Mouse (Mus musculus) heart, postnatal 0 days (tissue): ENCODE measurements at regions not wholly inside any gene's neighbourhood (a gene's known extent, or its start where the extent isn't known, plus 50 kb on each side); places are given as distances from the start of the nearest gene placed in this dataset.

ENCODE experiments used
- ATAC-seq: fragments of 200-750 bp; cut with Nextera tagmentation; 2 replicates; pipeline ENCODE4 v1.8.0; 2017; ENCODE audit warnings: low read depth, moderate number of reproducible peaks, moderate library complexity; ENCODE audit not compliant: insufficient read depth
- DNase-seq: peaks from one replicate; pipeline ENCODE4 v3.0.0-alpha.2; 2016; ENCODE audit warnings: low spot score
- H3K27ac ChIP-seq: fragments of 300-500 bp; sonication (generic); 2 replicates; pipeline ENCODE4 v1.5.1; 2014; ENCODE audit warnings: low read depth, mild to moderate bottlenecking
- H3K27me3 ChIP-seq: fragments of 300-500 bp; sonication (generic); 2 replicates; pipeline ENCODE4 v1.6.1; 2014; ENCODE audit warnings: low read length, mixed read lengths; ENCODE audit not compliant: control insufficient read depth, insufficient read depth
- H3K36me3 ChIP-seq: fragments of 300-500 bp; sonication (generic); replicated peaks from 2 replicates; pipeline ENCODE4 v1.6.1; 2014; ENCODE audit warnings: low read length, mixed read lengths; ENCODE audit not compliant: control insufficient read depth, insufficient read depth
- H3K4me1 ChIP-seq: fragments of 300-500 bp; sonication (generic); 2 replicates; pipeline ENCODE4 v1.6.1; 2014; ENCODE audit warnings: antibody characterized with exemption; ENCODE audit not compliant: control insufficient read depth, insufficient read depth
- H3K4me2 ChIP-seq: fragments of 300-500 bp; sonication (generic); 2 replicates; pipeline ENCODE4 v1.6.1; 2014; ENCODE audit warnings: low read depth, mild to moderate bottlenecking, low read length, moderate library complexity
- H3K4me3 ChIP-seq: fragments of 300-500 bp; sonication (generic); 2 replicates; pipeline ENCODE4 v1.5.1; 2014; ENCODE audit warnings: low read depth, low read length
- H3K9ac ChIP-seq: fragments of 300-500 bp; sonication (generic); replicated peaks from 2 replicates; pipeline ENCODE4 v1.6.1; 2014; ENCODE audit warnings: low read depth, low read length, mixed read lengths
- H3K9me3 ChIP-seq: fragments of 300-500 bp; sonication (generic); replicated peaks from 2 replicates; pipeline ENCODE4 v1.6.1; 2016; ENCODE audit warnings: low read length; ENCODE audit not compliant: control insufficient read depth
- CTCF ChIP-seq: IDR thresholded peaks from 2 replicates; pipeline ENCODE4 v1.5.1; 2016; ENCODE audit warnings: antibody characterized with exemption, control low read depth, low read depth
- EP300 ChIP-seq: IDR thresholded peaks from 2 replicates; pipeline ENCODE4 v1.6.1; 2016; ENCODE audit warnings: antibody characterized with exemption, low read depth
- WGBS: fragments of 180-500 bp; shearing (Covaris S2); extraction: QIAGEN DNeasy Blood & Tissue Kit; methylation state at CpG from one replicate; pipeline ENCODE4 v1.1.7; 2014; 5-methylcytosine and 5-hydroxymethylcytosine counted together

DNA sequence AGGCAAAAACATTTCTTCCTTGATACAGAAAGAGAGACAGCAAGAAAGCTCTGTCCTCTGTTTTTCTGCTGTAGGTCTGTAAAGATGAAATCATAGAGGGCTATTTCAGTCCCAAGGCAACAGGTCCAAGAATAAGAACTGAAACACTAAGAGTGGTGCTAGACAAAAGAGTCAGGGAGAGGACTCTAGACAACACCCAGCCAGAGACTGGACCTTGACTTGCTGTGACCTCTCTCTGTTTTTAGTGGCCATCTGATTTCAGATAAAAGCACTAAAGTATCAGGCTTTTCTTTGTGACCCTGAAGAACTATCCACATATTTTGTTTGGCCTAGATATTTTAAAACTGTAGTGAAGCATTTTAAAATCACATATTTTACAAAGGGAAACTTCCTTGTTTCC is 171.6 kb upstream of the Clec14a start:
- Histone ChIP-seq H3K36me3 (no peaks in the 10 kb centered on the region), H3K4me2 (no peak overlapping the region), H3K4me1 (no peaks in the 10 kb centered on the region), H3K9ac (no peak overlapping the region), H3K27me3 (no peaks in the 10 kb centered on the region), H3K27ac (no peak overlapping the region), H3K9me3 (no peaks in the 10 kb centered on the region), H3K4me3 (no peak overlapping the region)
- ATAC-seq (no peak), DNase-seq (no peak)
- TF ChIP-seq EP300 (no peak), CTCF (no peak)

GRCm38 (mm10) chr12:58437031-58437430 is 167.9 kb upstream of the Clec14a start:
- no peaks in the 10 kb centered on the region for H3K27me3 ChIP-seq
- ATAC-seq (no peak), DNase-seq (no peak)
- no peaks in the 10 kb centered on the region for H3K4me1 ChIP-seq
- no peak for TF ChIP-seq CTCF
- no peak for TF ChIP-seq EP300
- H3K4me3 ChIP-seq = no peak overlapping the region
- no peaks in the 10 kb centered on the region for H3K36me3 ChIP-seq
- 72% methylated on average over 6 of the region's 6 CpGs for WGBS
- no peaks in the 10 kb centered on the region for H3K9me3 ChIP-seq
- H3K4me2 ChIP-seq = no peak overlapping the region
- no peak overlapping the region for H3K9ac ChIP-seq
- H3K27ac ChIP-seq = no peak overlapping the region

- Histone ChIP-seq H3K4me3 (no peak overlapping the region), H3K4me1 (no peaks in the 10 kb centered on the region), H3K36me3 (no peaks in the 10 kb centered on the region), H3K27me3 (no peaks in the 10 kb centered on the region), H3K9me3 (no peaks in the 10 kb centered on the region), H3K4me2 (no peak overlapping the region), H3K9ac (no peak overlapping the region), H3K27ac (no peak overlapping the region)
- no peak for DNase-seq
- TF ChIP-seq CTCF = no peak
- no peak for TF ChIP-seq EP300
- no peak for ATAC-seq
- WGBS = 66% methylated on average over 5 of the region's 5 CpGs
Observed at GRCm38 (mm10) chr12:58434504-58434903, 165.4 kb upstream of the Clec14a start.

- ATAC-seq = no peak
- no peak overlapping the region for H3K4me3 ChIP-seq
- TF ChIP-seq EP300 (no peak), CTCF (no peak)
- H3K4me2 ChIP-seq = no peak overlapping the region
- no peak for DNase-seq
- H3K4me1 ChIP-seq = no peaks in the 10 kb centered on the region
- H3K36me3 ChIP-seq = no peaks in the 10 kb centered on the region
- no peaks in the 10 kb centered on the region for H3K27me3 ChIP-seq
- WGBS = 75% methylated on average over 5 of the region's 5 CpGs
- no peak overlapping the region for H3K9ac ChIP-seq
- H3K9me3 ChIP-seq = no peaks in the 10 kb centered on the region
- H3K27ac ChIP-seq = no peak overlapping the region
Observed at GRCm38 (mm10) chr12:58429929-58430328, 160.8 kb upstream of the Clec14a start.

DNA sequence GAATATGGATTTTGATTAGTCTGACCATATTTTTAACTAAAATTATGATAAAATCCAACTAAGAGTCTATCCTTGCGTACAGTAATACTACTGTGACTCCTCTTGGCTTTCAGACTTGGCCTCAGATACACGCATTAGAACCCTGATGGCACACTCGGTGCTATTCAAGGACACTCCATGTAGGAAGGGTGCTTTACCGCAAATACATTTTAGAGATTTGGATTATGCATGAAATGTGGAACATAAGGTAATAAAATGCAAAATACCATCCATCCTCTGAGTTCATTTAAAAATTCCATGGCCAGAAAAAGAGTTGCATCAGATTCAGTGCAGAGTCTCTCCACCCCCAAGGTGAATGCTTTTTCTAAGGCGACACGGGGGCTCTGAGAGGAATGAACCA is 157.7 kb upstream of the Clec14a start:
- no peak for TF ChIP-seq EP300
- no peak for TF ChIP-seq CTCF
- H3K36me3 ChIP-seq = no peaks in the 10 kb centered on the region
- H3K27ac ChIP-seq = no peak overlapping the region
- no peaks in the 10 kb centered on the region for H3K27me3 ChIP-seq
- DNase-seq (no peak), ATAC-seq (no peak)
- no peak overlapping the region for H3K4me3 ChIP-seq
- H3K4me2 ChIP-seq = no peak overlapping the region
- no peak overlapping the region for H3K9ac ChIP-seq
- no peaks in the 10 kb centered on the region for H3K9me3 ChIP-seq
- 92% methylated on average over 6 of the region's 6 CpGs for WGBS
- no peaks in the 10 kb centered on the region for H3K4me1 ChIP-seq

- Histone ChIP-seq H3K27ac (no peak overlapping the region), H3K9me3 (no peaks in the 10 kb centered on the region), H3K4me1 (no peaks in the 10 kb centered on the region), H3K36me3 (no peaks in the 10 kb centered on the region), H3K4me2 (no peak overlapping the region), H3K9ac (no peak overlapping the region), H3K4me3 (no peak overlapping the region), H3K27me3 (no peaks in the 10 kb centered on the region)
- ATAC-seq (no peak), DNase-seq (no peak)
- no peak for TF ChIP-seq CTCF
- no peak for TF ChIP-seq EP300
- WGBS = 72% methylated on average over 4 of the region's 4 CpGs
Observed at GRCm38 (mm10) chr12:58425961-58426360, 156.9 kb upstream of the Clec14a start.
